Mouse (Mus musculus) midbrain, embryonic 16.5 days (tissue): ENCODE results near the gene Plce1. TPM values are rescaled to one million over a fixed set of nuclear protein-coding genes. Genes with fewer than 3 reads are reported as not detected.

ENCODE experiments used
- ATAC-seq: fragments of 200-750 bp; cut with Nextera tagmentation; 2 replicates; pipeline ENCODE4 v1.8.0; 2017; ENCODE audit warnings: moderate TSS enrichment
- H3K27ac ChIP-seq: fragments of 300-500 bp; sonication (generic); 2 replicates; pipeline ENCODE4 v1.5.1; 2014; ENCODE audit warnings: mild to moderate bottlenecking, low read length, mixed read lengths
- H3K27me3 ChIP-seq: fragments of 300-500 bp; sonication (generic); 2 replicates; pipeline ENCODE4 v1.6.1; 2014; ENCODE audit warnings: low read depth, low read length, mixed read lengths; ENCODE audit not compliant: control insufficient read depth, insufficient read depth
- H3K36me3 ChIP-seq: fragments of 300-500 bp; sonication (generic); 2 replicates; pipeline ENCODE4 v1.6.1; 2014; ENCODE audit warnings: mild to moderate bottlenecking, low read length, moderate library complexity, mixed read lengths; ENCODE audit not compliant: control insufficient read depth, insufficient read depth
- H3K4me1 ChIP-seq: fragments of 300-500 bp; sonication (generic); 2 replicates; pipeline ENCODE4 v1.6.1; 2014; ENCODE audit warnings: mild to moderate bottlenecking, low read length, mixed read lengths; ENCODE audit not compliant: control insufficient read depth, insufficient read depth
- H3K4me2 ChIP-seq: fragments of 300-500 bp; sonication (generic); 2 replicates; pipeline ENCODE4 v1.6.1; 2014; ENCODE audit warnings: mild to moderate bottlenecking, low read length, mixed read lengths
- H3K4me3 ChIP-seq: fragments of 300-500 bp; sonication (generic); 2 replicates; pipeline ENCODE4 v1.5.1; 2014; ENCODE audit warnings: low read depth, mild to moderate bottlenecking, low read length, moderate library complexity, mixed read lengths
- H3K9ac ChIP-seq: fragments of 300-500 bp; sonication (generic); 2 replicates; pipeline ENCODE4 v1.6.1; 2014; ENCODE audit warnings: low read depth, low read length, mixed read lengths
- H3K9me3 ChIP-seq: fragments of 300-500 bp; sonication (generic); replicated peaks from 2 replicates; pipeline ENCODE4 v1.6.1; 2014; ENCODE audit warnings: mild to moderate bottlenecking, low read length, mixed read lengths; ENCODE audit not compliant: control insufficient read depth, poor library complexity, severe bottlenecking
- WGBS: fragments of 180-500 bp; shearing (Covaris S2); extraction: QIAGEN DNeasy Blood & Tissue Kit; methylation state at CpG from one replicate; pipeline ENCODE4 v1.1.7; 2014; 5-methylcytosine and 5-hydroxymethylcytosine counted together
- polyA plus RNA-seq: library from polyadenylated mRNA; unstranded; fragments of >200 nt; fragmentation: Nextera tagmentation; extraction: Ambion mirVana; gene quantifications from 2 replicates; pipeline ENCODE4 v1.2.1, GENCODE M21; 2015

The Plce1 gene
- polyA plus RNA-seq, 1 experiment from 2014 or later, result 4.4 TPM

- Histone ChIP-seq H3K27ac (no peak overlapping the region), H3K9me3 (no peaks in the 10 kb centered on the region), H3K36me3 (no peaks in the 10 kb centered on the region), H3K4me3 (no peak overlapping the region), H3K9ac (no peak overlapping the region), H3K4me1 (no peaks in the 10 kb centered on the region), H3K27me3 (no peaks in the 10 kb centered on the region), H3K4me2 (no peak overlapping the region)
- WGBS, result 69% methylated on average over 4 of the region's 4 CpGs
- ATAC-seq, result no peak
These were observed 20.2 kb upstream of the Plce1 start for GRCm38 (mm10) chr19:38460696-38461095.

- Histone ChIP-seq H3K4me3 (no peak overlapping the region), H3K9me3 (no peaks in the 10 kb centered on the region), H3K4me1 (no peaks in the 10 kb centered on the region), H3K27ac (no peak overlapping the region), H3K27me3 (no peaks in the 10 kb centered on the region), H3K9ac (no peak overlapping the region), H3K4me2 (no peak overlapping the region), H3K36me3 (no peaks in the 10 kb centered on the region)
- WGBS, result 90% methylated on average over 10 of the region's 10 CpGs
- ATAC-seq, result no peak
These were observed 10.5 kb upstream of the Plce1 start for GRCm38 (mm10) chr19:38470257-38470893.

- Histone ChIP-seq H3K9me3 (no peaks in the 10 kb centered on the region), H3K36me3 (no peaks in the 10 kb centered on the region), H3K4me2 (no peak overlapping the region), H3K4me3 (no peak overlapping the region), H3K27me3 (peaks cover 11% of the 10 kb centered on the region), H3K9ac (no peak overlapping the region), H3K27ac (no peak overlapping the region), H3K4me1 (peaks cover 4% of the 10 kb centered on the region; the same call in 1 of the 2 replicates)
- WGBS, result 80% methylated on average over 7 of the region's 7 CpGs
- no peak for ATAC-seq
These were observed 5.5 kb upstream of the Plce1 start for GRCm38 (mm10) chr19:38475394-38475793.

- Histone ChIP-seq H3K4me1 (peaks cover 16% of the 10 kb centered on the region), H3K27ac (no peak overlapping the region), H3K4me2 (no peak overlapping the region), H3K9ac (no peak overlapping the region), H3K9me3 (no peaks in the 10 kb centered on the region), H3K36me3 (no peaks in the 10 kb centered on the region), H3K27me3 (peaks cover 17% of the 10 kb centered on the region), H3K4me3 (no peak overlapping the region)
- ATAC-seq, result no peak
- 37% methylated on average over 5 of the region's 5 CpGs for WGBS
These were observed 2.6 kb upstream of the Plce1 start for GRCm38 (mm10) chr19:38478286-38478685.

GRCm38 (mm10) chr19:38478948-38479347, 2.0 kb upstream of the Plce1 start:
- H3K4me2 ChIP-seq, result peak overlapping the region; percentile 18
- H3K9ac ChIP-seq, result no peak overlapping the region
- no peaks in the 10 kb centered on the region for H3K9me3 ChIP-seq
- WGBS, result 7% methylated on average over 7 of the region's 7 CpGs
- no peak overlapping the region for H3K4me3 ChIP-seq
- peak; percentile 73 for ATAC-seq
- H3K27ac ChIP-seq, result no peak overlapping the region
- H3K27me3 ChIP-seq, result peaks cover 17% of the 10 kb centered on the region
- peaks cover 16% of the 10 kb centered on the region for H3K4me1 ChIP-seq
- H3K36me3 ChIP-seq, result no peaks in the 10 kb centered on the region

- H3K27ac ChIP-seq, result no peak overlapping the region
- 81% methylated on average over 5 of the region's 5 CpGs for WGBS
- no peak overlapping the region for H3K9ac ChIP-seq
These were observed 1.4 kb upstream of the Plce1 start for GRCm38 (mm10) chr19:38479473-38479872.

GRCm38 (mm10) chr19:38480156-38480720, 671 bp upstream of the Plce1 start:
- 14% methylated on average over 12 of the region's 12 CpGs for WGBS
- Histone ChIP-seq H3K36me3 (no peaks in the 10 kb centered on the region), H3K27ac (no peak overlapping the region), H3K9me3 (no peaks in the 10 kb centered on the region), H3K4me3 (peak overlapping the region; percentile 63), H3K4me2 (peak overlapping the region; percentile 98), H3K27me3 (peaks cover 17% of the 10 kb centered on the region), H3K4me1 (peaks cover 16% of the 10 kb centered on the region), H3K9ac (peak overlapping the region; percentile 69)
- ATAC-seq, result no peak; the same call in 1 of the 2 replicates

More at GRCm38 (mm10) chr19:38479473-38479872, 1.4 kb upstream of the Plce1 start:
- Histone ChIP-seq H3K4me3 (no peak overlapping the region), H3K4me1 (peaks cover 16% of the 10 kb centered on the region), H3K4me2 (no peak overlapping the region), H3K9me3 (no peaks in the 10 kb centered on the region), H3K27me3 (peaks cover 17% of the 10 kb centered on the region), H3K36me3 (no peaks in the 10 kb centered on the region)
- ATAC-seq, result no peak

GRCm38 (mm10) chr19:38481906-38482305, 997 bp downstream of the Plce1 start:
- no peak overlapping the region for H3K27ac ChIP-seq
- 12% methylated on average over 8 of the region's 8 CpGs for WGBS
- ATAC-seq, result no peak
- no peaks in the 10 kb centered on the region for H3K9me3 ChIP-seq
- H3K9ac ChIP-seq, result no peak overlapping the region
- peaks cover 16% of the 10 kb centered on the region for H3K4me1 ChIP-seq
- H3K4me3 ChIP-seq, result peak overlapping the region; percentile 63
- H3K4me2 ChIP-seq, result peak overlapping the region; percentile 98
- H3K36me3 ChIP-seq, result no peaks in the 10 kb centered on the region
- H3K27me3 ChIP-seq, result peaks cover 22% of the 10 kb centered on the region

- WGBS, result 18% methylated on average over 19 of the region's 19 CpGs
- H3K27ac ChIP-seq, result no peak overlapping the region
These were observed 1.7 kb downstream of the Plce1 start for GRCm38 (mm10) chr19:38482406-38483181.

More at GRCm38 (mm10) chr19:38482406-38483181, 1.7 kb downstream of the Plce1 start:
- ATAC-seq, result no peak
- Histone ChIP-seq H3K4me1 (peaks cover 16% of the 10 kb centered on the region), H3K4me2 (peak overlapping the region; percentile 98), H3K4me3 (peak overlapping the region; percentile 63; the same call in 1 of the 2 replicates), H3K9me3 (no peaks in the 10 kb centered on the region), H3K27me3 (peaks cover 27% of the 10 kb centered on the region), H3K36me3 (no peaks in the 10 kb centered on the region), H3K9ac (0 out of 2 replicates have a peak overlapping the region, but pooled peaks have one; percentile 21)
